Mouse (Mus musculus) embryonic facial prominence, embryonic 10.5 days (tissue): ENCODE measurements at regions not wholly inside any gene's neighbourhood (a gene's known extent, or its start where the extent isn't known, plus 50 kb on each side); places are given as distances from the start of the nearest gene placed in this dataset.

Experiments used
- DNase-seq: peaks from one replicate; pipeline ENCODE4 v3.0.0-alpha.2; 2017; ENCODE audit warnings: low spot score
- H3K27ac ChIP-seq: fragments of 300-500 bp; sonication (generic); replicated peaks from 2 replicates; pipeline ENCODE4 v1.5.1; 2016; ENCODE audit warnings: mild to moderate bottlenecking
- H3K27me3 ChIP-seq: fragments of 300-500 bp; sonication (generic); replicated peaks from 2 replicates; pipeline ENCODE4 v1.6.1; 2016; ENCODE audit warnings: low read depth, mild to moderate bottlenecking; ENCODE audit not compliant: poor library complexity, severe bottlenecking
- H3K36me3 ChIP-seq: fragments of 300-500 bp; sonication (generic); replicated peaks from 2 replicates; pipeline ENCODE4 v1.6.1; 2016; ENCODE audit warnings: mild to moderate bottlenecking, moderate library complexity
- H3K4me1 ChIP-seq: fragments of 300-500 bp; sonication (generic); 2 replicates; pipeline ENCODE4 v1.6.1; 2016
- H3K4me3 ChIP-seq: fragments of 300-500 bp; sonication (generic); 2 replicates; pipeline ENCODE4 v1.5.1; 2016; ENCODE audit warnings: mild to moderate bottlenecking, moderate library complexity
- H3K9me3 ChIP-seq: fragments of 300-500 bp; sonication (generic); 2 replicates; pipeline ENCODE4 v1.6.1; 2016; ENCODE audit warnings: mild to moderate bottlenecking
- WGBS: fragments of 180-500 bp; shearing (Covaris S2); methylation state at CpG from one replicate; pipeline ENCODE4 v1.1.7; 2016; 5-methylcytosine and 5-hydroxymethylcytosine counted together

GRCm38 (mm10) chr10:14952899-14953478, 235.0 kb upstream of the Gje1 start:
- Histone ChIP-seq H3K27me3 (no peaks in the 10 kb centered on the region), H3K4me3 (no peak overlapping the region), H3K36me3 (no peaks in the 10 kb centered on the region), H3K4me1 (no peaks in the 10 kb centered on the region), H3K9me3 (no peaks in the 10 kb centered on the region), H3K27ac (no peak overlapping the region)
- DNase-seq: no peak
- WGBS: 47% methylated on average over 1 of the region's 1 CpGs

GRCm38 (mm10) chr10:14941875-14942274, 223.9 kb upstream of the Gje1 start:
- H3K36me3 ChIP-seq: no peaks in the 10 kb centered on the region
- WGBS: 81% methylated on average over 2 of the region's 2 CpGs
- H3K27me3 ChIP-seq: no peaks in the 10 kb centered on the region
- no peak overlapping the region for H3K27ac ChIP-seq
- no peak overlapping the region for H3K4me3 ChIP-seq
- no peaks in the 10 kb centered on the region for H3K4me1 ChIP-seq
- DNase-seq: no peak
- no peaks in the 10 kb centered on the region for H3K9me3 ChIP-seq
